Mouse (Mus musculus): ENCODE measurements around the gene 4930503B20Rik. TPM values are rescaled to one million over a fixed set of nuclear protein-coding genes. Genes with fewer than 3 reads are reported as not detected.

The 4930503B20Rik gene
- total RNA-seq, 1 experiment from 2014 or later, result 0.33 TPM

DNA sequence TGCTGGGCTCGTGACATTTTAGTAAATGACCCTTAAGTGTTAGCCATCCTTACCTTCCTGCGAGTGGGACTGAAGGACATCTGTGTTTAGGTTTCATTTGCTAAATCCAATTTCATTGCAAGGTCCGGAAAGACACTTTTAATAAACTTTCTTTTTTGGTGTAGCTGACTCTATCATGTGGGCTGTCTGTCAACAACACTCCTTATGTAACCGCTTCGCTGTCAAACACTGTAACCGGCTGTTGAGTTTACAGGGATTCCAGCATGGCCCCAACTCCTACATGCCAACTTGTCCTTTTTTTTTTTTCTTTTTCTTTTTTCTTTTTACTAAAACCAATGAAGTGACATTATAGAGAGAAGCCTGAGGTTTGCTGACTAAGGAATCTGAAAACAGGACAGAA is 52.7 kb downstream of the 4930503B20Rik start:
- no peak for DNase-seq

DNA sequence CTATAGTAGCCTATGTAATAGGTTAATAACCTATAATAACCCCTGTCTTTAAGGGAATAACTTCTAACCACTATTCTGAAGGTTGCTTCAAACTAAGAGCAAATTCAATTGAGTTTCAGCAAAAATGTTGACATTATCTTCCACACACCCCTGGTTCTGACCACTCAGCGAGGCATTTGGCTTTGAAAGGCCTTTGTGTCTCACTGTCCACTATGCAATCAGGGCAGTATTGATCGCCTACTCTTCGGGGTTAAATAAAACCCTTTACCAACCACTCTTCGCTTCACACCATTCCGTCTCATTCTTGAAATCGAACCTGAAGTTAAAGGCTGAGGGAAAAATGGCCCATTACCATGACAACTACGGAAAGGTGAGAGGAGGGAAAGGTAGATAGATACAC is 54.3 kb downstream of the 4930503B20Rik start:
- DNase-seq, result no peak

DNA sequence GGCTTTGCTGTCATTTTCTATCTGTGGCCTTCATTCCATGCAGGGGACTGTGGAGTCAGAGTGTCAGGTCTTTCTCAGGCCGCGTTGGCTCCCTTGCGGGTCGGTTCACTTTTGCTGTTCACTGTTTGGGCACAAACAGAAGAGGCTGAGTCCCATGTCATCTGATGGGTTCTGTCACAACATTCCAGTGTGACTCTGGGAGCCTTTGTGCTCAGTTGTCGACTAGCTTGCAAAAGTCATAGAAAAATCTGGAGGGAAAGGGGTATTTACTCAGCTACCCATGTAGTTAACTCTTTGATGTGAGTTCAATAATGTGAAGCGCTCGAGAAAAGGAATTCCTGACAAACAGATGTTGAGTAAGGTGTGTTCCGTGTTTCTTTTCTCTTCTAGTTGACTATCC is 54.7 kb downstream of the 4930503B20Rik start:
- no peak for DNase-seq

DNA sequence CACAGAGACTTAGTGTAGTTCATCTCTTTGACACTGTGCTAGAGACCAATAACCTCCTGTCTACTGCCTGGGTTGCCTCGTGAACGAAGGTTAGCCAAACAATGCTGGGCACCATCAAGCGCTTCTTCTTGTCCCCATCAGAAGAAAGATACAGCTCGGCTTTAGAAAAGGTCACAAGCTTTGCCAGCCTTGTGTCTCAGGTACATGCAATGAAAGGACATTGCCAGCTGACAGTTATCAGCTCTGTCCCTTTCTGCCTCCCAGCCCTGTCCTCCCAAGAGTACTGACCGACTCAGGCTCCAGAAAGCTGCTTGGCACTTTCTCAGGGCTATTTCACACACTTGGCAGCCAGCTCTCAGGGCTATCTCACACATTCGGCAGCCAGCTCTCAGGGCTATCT is 55.7 kb downstream of the 4930503B20Rik start:
- no peak for DNase-seq

Other genes starting within 250 kb of the 4930503B20Rik start
- 7.5 and 11.6 TPM in 2 replicates for gene Ssx2ip, start 246.7 kb downstream of the 4930503B20Rik start, total RNA-seq (2021)
- 11.9 and 16.2 TPM in 2 replicates for gene Ctbs, start 201.5 kb downstream of the 4930503B20Rik start, total RNA-seq (2021)
- gene Spata1, start 151.6 kb downstream of the 4930503B20Rik start, total RNA-seq (2021), result 3.9 and 6.2 TPM in 2 replicates
- 261 and 291 TPM in 2 replicates for gene Gng5, start 151.5 kb downstream of the 4930503B20Rik start, total RNA-seq (2021)
- 36.3 and 42.2 TPM in 2 replicates for gene Rpf1, start 129.9 kb downstream of the 4930503B20Rik start, total RNA-seq (2021)
- gene Uox, start 80.9 kb downstream of the 4930503B20Rik start, total RNA-seq (2021), result 13.0 TPM in 1 of 2 replicates, not detected in the other
- 0.33 TPM in 1 of 2 replicates, not detected in the other for gene Dnase2b, start 35.7 kb downstream of the 4930503B20Rik start, total RNA-seq (2021)
- gene Samd13, start 34.3 kb upstream of the 4930503B20Rik start, total RNA-seq (2021), result 0.82 TPM in 1 of 2 replicates, not detected in the other
- 78.9 and 124 TPM in 2 replicates for gene Prkacb, start 161.7 kb upstream of the 4930503B20Rik start, total RNA-seq (2021)
- gene Ttll7, start 201.1 kb upstream of the 4930503B20Rik start, total RNA-seq (2021), result 7.0 and 7.6 TPM in 2 replicates